Mouse (Mus musculus) forebrain, embryonic 11.5 days (tissue): Measurements from ENCODE around the gene Ccdc110. TPM values are rescaled to one million over a fixed set of nuclear protein-coding genes. Genes with fewer than 3 reads are reported as not detected.

Experiments
- ATAC-seq: fragments of 200-750 bp; cut with Nextera tagmentation; replicated peaks from 2 replicates; pipeline ENCODE4 v1.8.0; 2017; ENCODE audit warnings: moderate TSS enrichment; ENCODE audit not compliant: low FRiP score
- DNase-seq: peaks from one replicate; pipeline ENCODE4 v3.0.0-alpha.2; 2017; ENCODE audit warnings: low spot score
- H3K27ac ChIP-seq: fragments of 300-500 bp; sonication (generic); 2 replicates; pipeline ENCODE4 v1.5.1; 2014; ENCODE audit warnings: low read depth, low read length
- H3K27me3 ChIP-seq: fragments of 300-500 bp; sonication (generic); 2 replicates; pipeline ENCODE4 v1.6.1; 2014; ENCODE audit warnings: mild to moderate bottlenecking, low read length, mixed read lengths; ENCODE audit not compliant: control insufficient read depth, insufficient read depth
- H3K36me3 ChIP-seq: fragments of 300-500 bp; sonication (generic); 2 replicates; pipeline ENCODE4 v1.6.1; 2014; ENCODE audit warnings: mild to moderate bottlenecking, low read length, moderate library complexity, mixed read lengths; ENCODE audit not compliant: control insufficient read depth, insufficient read depth
- H3K4me1 ChIP-seq: fragments of 300-500 bp; sonication (generic); replicated peaks from 2 replicates; pipeline ENCODE4 v1.6.1; 2014; ENCODE audit warnings: low read length, mixed read lengths; ENCODE audit not compliant: control insufficient read depth, insufficient read depth
- H3K4me2 ChIP-seq: fragments of 300-500 bp; sonication (generic); 2 replicates; pipeline ENCODE4 v1.6.1; 2014; ENCODE audit warnings: low read depth, mild to moderate bottlenecking, low read length, moderate library complexity, mixed read lengths; ENCODE audit not compliant: severe bottlenecking
- H3K4me3 ChIP-seq: fragments of 300-500 bp; sonication (generic); 2 replicates; pipeline ENCODE4 v1.5.1; 2014; ENCODE audit warnings: low read depth, low read length
- H3K9ac ChIP-seq: fragments of 300-500 bp; sonication (generic); 2 replicates; pipeline ENCODE4 v1.6.1; 2014; ENCODE audit warnings: low read length
- H3K9me3 ChIP-seq: fragments of 300-500 bp; sonication (generic); 2 replicates; pipeline ENCODE4 v1.6.1; 2016; ENCODE audit warnings: low read length, mixed read lengths; ENCODE audit not compliant: control insufficient read depth
- WGBS: fragments of 180-500 bp; shearing (Covaris S2); extraction: QIAGEN DNeasy Blood & Tissue Kit; methylation state at CpG from one replicate; pipeline ENCODE4 v1.1.7; 2014; 5-methylcytosine and 5-hydroxymethylcytosine counted together
- polyA plus RNA-seq: library from polyadenylated mRNA; unstranded; fragments of >200 nt; fragmentation: Nextera tagmentation; extraction: Ambion mirVana; gene quantifications from 2 replicates; pipeline ENCODE4 v1.2.1, GENCODE M21; 2014

Ccdc110 gene
- polyA plus RNA-seq, 1 experiment from 2014 or later = 0.23 TPM

GRCm38 (mm10) chr8:45990631-45991310 is 56.4 kb downstream of the Ccdc110 start:
- Histone ChIP-seq H3K9ac (no peak overlapping the region), H3K4me1 (no peaks in the 10 kb centered on the region), H3K4me2 (no peak overlapping the region), H3K9me3 (no peaks in the 10 kb centered on the region), H3K4me3 (no peak overlapping the region), H3K27ac (no peak overlapping the region), H3K36me3 (peaks cover 2% of the 10 kb centered on the region; the same call in 1 of the 2 replicates), H3K27me3 (no peaks in the 10 kb centered on the region)
- DNase-seq (no peak), ATAC-seq (no peak)
- WGBS = 92% methylated on average over 4 of the region's 4 CpGs

Other genes starting within 250 kb of the Ccdc110 start
- gene Pdlim3, start 49.2 kb upstream of the Ccdc110 start, polyA plus RNA-seq = 10.0 and 10.3 TPM in 2 replicates
- gene 1700029J07Rik, start 40.6 kb downstream of the Ccdc110 start, polyA plus RNA-seq = 3.2 and 4.7 TPM in 2 replicates
- gene Ufsp2, start 40.9 kb downstream of the Ccdc110 start, polyA plus RNA-seq = 50.3 and 58.0 TPM in 2 replicates
- gene Lrp2bp, start 64.7 kb downstream of the Ccdc110 start, polyA plus RNA-seq = 0.40 and 0.53 TPM in 2 replicates
- gene Ankrd37, start 71.1 kb downstream of the Ccdc110 start, polyA plus RNA-seq = 13.4 and 15.4 TPM in 2 replicates
- gene Cfap97, start 217.2 kb downstream of the Ccdc110 start, polyA plus RNA-seq = 15.6 and 15.9 TPM in 2 replicates
- gene Snx25, start 217.5 kb downstream of the Ccdc110 start, polyA plus RNA-seq = 4.2 and 7.5 TPM in 2 replicates